Mouse (Mus musculus): Measurements from ENCODE around the gene Cd63. TPM values are rescaled to one million over a fixed set of nuclear protein-coding genes. Genes with fewer than 3 reads are reported as not detected.

The Cd63 gene
- polyA plus RNA-seq, 1 experiment, result 132 TPM

- Histone ChIP-seq H3K4me3 (replicated peaks; ENCODE audit: extremely low read depth, low read depth, low read length) (no peak overlapping the region), H3K4me1 (ENCODE audit: control insufficient read depth, insufficient read depth, low read length) (peaks cover 11% of the 10 kb centered on the region; the same call in 1 of the 2 replicates)
- no peak for TF ChIP-seq POLR2A (IDR thresholded peaks at IDR 0.05; ENCODE audit: borderline replicate concordance, extremely low read depth, low read depth, low read length)
- no peak for TF ChIP-seq CTCF (IDR thresholded peaks at IDR 0.05; ENCODE audit: insufficient read depth, low read length)
- WGBS, result 60% methylated on average over 16 of the region's 16 CpGs
- DNase-seq, result no peak
Measured at GRCm38 (mm10) chr10:128921883-128922821, 21.4 kb downstream of the Cd63 start.

- peak within 1 kb of the TSS; percentile 89 for H3K4me3 ChIP-seq (replicated peaks; ENCODE audit: extremely low read depth, low read depth, low read length)
- no peak for TF ChIP-seq CTCF (IDR thresholded peaks at IDR 0.05; ENCODE audit: insufficient read depth, low read length)
- no peak for DNase-seq
- 23% methylated on average over 1 of the region's 1 CpGs for WGBS
- peaks cover 11% of the 10 kb centered on the region; the same call in 1 of the 2 replicates for H3K4me1 ChIP-seq (ENCODE audit: control insufficient read depth, insufficient read depth, low read length)
Measured at GRCm38 (mm10) chr10:128922822-128923012, 21.9 kb downstream of the Cd63 start, which contains the start of gene Rdh5. TSS of gene Rdh5 (minus strand) at chr10:128922888.

- H3K4me3 ChIP-seq (replicated peaks; ENCODE audit: extremely low read depth, low read depth, low read length), result peak overlapping the region; percentile 89
- TF ChIP-seq POLR2A (IDR thresholded peaks at IDR 0.05; ENCODE audit: borderline replicate concordance, extremely low read depth, low read depth, low read length), result peak; percentile 84; the same call in 1 of the 2 replicates
- no peak for TF ChIP-seq CTCF (IDR thresholded peaks at IDR 0.05; ENCODE audit: insufficient read depth, low read length)
- H3K4me1 ChIP-seq (ENCODE audit: control insufficient read depth, insufficient read depth, low read length), result peaks cover 11% of the 10 kb centered on the region; the same call in 1 of the 2 replicates
- peak; percentile 97 for DNase-seq
- 1% methylated on average over 42 of the region's 42 CpGs for WGBS
Measured at GRCm38 (mm10) chr10:128923013-128923691, 22.4 kb downstream of the Cd63 start.

- WGBS, result 46% methylated on average over 9 of the region's 9 CpGs
- DNase-seq, result no peak
- Histone ChIP-seq H3K4me1 (ENCODE audit: control insufficient read depth, insufficient read depth, low read length) (peaks cover 11% of the 10 kb centered on the region; the same call in 1 of the 2 replicates), H3K4me3 (replicated peaks; ENCODE audit: extremely low read depth, low read depth, low read length) (peak within 1 kb of the TSS; percentile 89)
- no peak for TF ChIP-seq POLR2A (IDR thresholded peaks at IDR 0.05; ENCODE audit: borderline replicate concordance, extremely low read depth, low read depth, low read length)
- TF ChIP-seq CTCF (IDR thresholded peaks at IDR 0.05; ENCODE audit: insufficient read depth, low read length), result no peak
Measured at GRCm38 (mm10) chr10:128923935-128924334, 23.1 kb downstream of the Cd63 start, which contains the start of gene Bloc1s1. TSS of gene Bloc1s1 (minus strand) at chr10:128924035.

DNA sequence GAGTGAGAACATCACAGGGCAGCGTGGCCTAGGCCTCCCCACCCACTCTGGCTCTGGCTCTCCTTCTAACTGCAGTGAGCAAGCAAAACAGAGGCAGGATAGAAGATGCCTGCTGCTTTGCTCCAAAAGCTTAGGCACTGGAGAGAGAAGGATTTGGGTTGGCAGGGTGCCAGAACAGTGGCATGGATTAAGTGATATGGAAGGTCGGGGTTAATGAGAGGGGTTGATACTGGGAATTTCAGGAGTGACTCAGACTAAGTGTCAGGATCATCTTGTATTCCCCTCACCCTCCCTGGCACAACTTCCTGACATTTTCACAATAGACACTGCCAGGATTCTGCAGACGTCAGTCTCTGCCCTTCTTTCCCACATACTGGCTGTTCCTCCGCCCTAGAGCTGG is 27.6 kb downstream of the Cd63 start:
- TF ChIP-seq CTCF (IDR thresholded peaks at IDR 0.05; ENCODE audit: insufficient read depth, low read length) (no peak), POLR2A (IDR thresholded peaks at IDR 0.05; ENCODE audit: borderline replicate concordance, extremely low read depth, low read depth, low read length) (no peak)
- Histone ChIP-seq H3K4me1 (ENCODE audit: control insufficient read depth, insufficient read depth, low read length) (peaks cover 4% of the 10 kb centered on the region; the same call in 1 of the 2 replicates), H3K4me3 (replicated peaks; ENCODE audit: extremely low read depth, low read depth, low read length) (no peak overlapping the region)
- 34% methylated on average over 4 of the region's 4 CpGs for WGBS
- DNase-seq, result no peak

GRCm38 (mm10) chr10:128929638-128930378 is 29.0 kb downstream of the Cd63 start:
- TF ChIP-seq POLR2A (IDR thresholded peaks at IDR 0.05; ENCODE audit: borderline replicate concordance, extremely low read depth, low read depth, low read length) (no peak), CTCF (IDR thresholded peaks at IDR 0.05; ENCODE audit: insufficient read depth, low read length) (no peak)
- H3K4me1 ChIP-seq (ENCODE audit: control insufficient read depth, insufficient read depth, low read length), result peaks cover 7% of the 10 kb centered on the region; the same call in 1 of the 2 replicates
- 53% methylated on average over 7 of the region's 7 CpGs for WGBS
- DNase-seq, result peak; percentile 56
- no peak overlapping the region for H3K4me3 ChIP-seq (replicated peaks; ENCODE audit: extremely low read depth, low read depth, low read length)

GRCm38 (mm10) chr10:128931441-128931840 is 30.7 kb downstream of the Cd63 start:
- TF ChIP-seq POLR2A (IDR thresholded peaks at IDR 0.05; ENCODE audit: borderline replicate concordance, extremely low read depth, low read depth, low read length) (no peak), CTCF (IDR thresholded peaks at IDR 0.05; ENCODE audit: insufficient read depth, low read length) (no peak)
- Histone ChIP-seq H3K4me3 (replicated peaks; ENCODE audit: extremely low read depth, low read depth, low read length) (no peak overlapping the region), H3K4me1 (ENCODE audit: control insufficient read depth, insufficient read depth, low read length) (peaks cover 7% of the 10 kb centered on the region; the same call in 1 of the 2 replicates)
- no peak for DNase-seq
- WGBS, result 46% methylated on average over 2 of the region's 2 CpGs

GRCm38 (mm10) chr10:128933574-128933973 is 32.8 kb downstream of the Cd63 start, which contains the start of gene Itga7:
TSS of gene Itga7 (plus strand) at chr10:128933818.
- peaks cover 7% of the 10 kb centered on the region; the same call in 1 of the 2 replicates for H3K4me1 ChIP-seq (ENCODE audit: control insufficient read depth, insufficient read depth, low read length)
- H3K4me3 ChIP-seq (replicated peaks; ENCODE audit: extremely low read depth, low read depth, low read length), result peak within 1 kb of the TSS; percentile 46
- WGBS, result 1% methylated on average over 26 of the region's 26 CpGs
- DNase-seq, result peak; percentile 42
- no peak for TF ChIP-seq CTCF (IDR thresholded peaks at IDR 0.05; ENCODE audit: insufficient read depth, low read length)
- 0 out of 2 replicates have a peak, but pooled peaks have one; percentile 12 for TF ChIP-seq POLR2A (IDR thresholded peaks at IDR 0.05; ENCODE audit: borderline replicate concordance, extremely low read depth, low read depth, low read length)

Data from lung, adult 2 months (tissue).